Mouse (Mus musculus) lung, postnatal 0 days (tissue): Measurements from ENCODE around the gene Cux1.

Source experiments
- CTCF ChIP-seq: IDR thresholded peaks from 2 replicates; pipeline ENCODE4 v1.5.1; 2016; ENCODE audit warnings: antibody characterized with exemption, mild to moderate bottlenecking
- EP300 ChIP-seq: IDR thresholded peaks from 2 replicates; pipeline ENCODE4 v1.6.1; 2016; ENCODE audit warnings: antibody characterized with exemption, mild to moderate bottlenecking, control low read depth

- TF ChIP-seq CTCF = no peak
- TF ChIP-seq EP300 = no peak
These were observed 336.8 kb downstream of the Cux1 start for GRCm38 (mm10) chr5:136230348-136231035.
